Mouse (Mus musculus) myocyte (in vitro differentiated cells): Measurements from ENCODE around the gene Gprasp1. TPM values are rescaled to one million over a fixed set of nuclear protein-coding genes. Genes with fewer than 3 reads are reported as not detected.
"Not testable (repeated sequence)": the region's sequence is repeated elsewhere in the genome, so short reads cannot be mapped to it uniquely, and the experiment has no call there.

ENCODE experiments used
- H3K27me3 ChIP-seq: one replicate; pipeline ENCODE4 v1.6.1; 2011; ENCODE audit not compliant: control insufficient read depth, insufficient read depth, insufficient read length
- H3K36me3 ChIP-seq: one replicate; pipeline ENCODE4 v1.6.1; 2011; ENCODE audit not compliant: control insufficient read depth, insufficient read depth
- H3K4me2 ChIP-seq: one replicate; pipeline ENCODE4 v1.6.1; 2011; ENCODE audit warnings: low read depth, control low read depth
- H3K4me3 ChIP-seq: one replicate; pipeline ENCODE4 v1.5.1; 2011; ENCODE audit warnings: mild to moderate bottlenecking, control low read depth, moderate library complexity
- H3K79me2 ChIP-seq: one replicate; pipeline ENCODE4 v1.6.1; 2011; ENCODE audit not compliant: control insufficient read depth, insufficient read depth
- H3ac ChIP-seq: one replicate; pipeline ENCODE4 v1.6.1; 2011; ENCODE audit not compliant: control insufficient read depth, insufficient read length
- CEBPB ChIP-seq: IDR thresholded peaks from 2 replicates; pipeline ENCODE4 v1.6.1; 2011; ENCODE audit warnings: mild to moderate bottlenecking, moderate library complexity; ENCODE audit not compliant: poor library complexity, insufficient read depth, severe bottlenecking
- E2F4 ChIP-seq: IDR thresholded peaks from one replicate; pipeline ENCODE4 v1.6.1; 2011; ENCODE audit warnings: mild to moderate bottlenecking, control low read depth, moderate library complexity; ENCODE audit not compliant: insufficient read depth
- MAX ChIP-seq: IDR thresholded peaks from one replicate; pipeline ENCODE4 v1.6.1; 2011; ENCODE audit warnings: low read depth, mild to moderate bottlenecking, control low read depth
- MYOD1 ChIP-seq, 3 experiments: IDR thresholded peaks; one replicate each; pipeline ENCODE4 v1.6.1; 2011; ENCODE audit warnings: control low read depth in 2 of 3, low read depth in 2 of 3, mild to moderate bottlenecking in 2 of 3, moderate library complexity in 1 of 3; ENCODE audit not compliant: insufficient read length in 2 of 3, control insufficient read depth in 1 of 3
- MYOG ChIP-seq, 3 experiments: IDR thresholded peaks; one replicate each; pipeline ENCODE4 v1.6.1; 2011; ENCODE audit warnings: control low read depth in 2 of 3, low read depth in 2 of 3, mild to moderate bottlenecking in 2 of 3; ENCODE audit not compliant: insufficient read length in 2 of 3, control insufficient read depth in 1 of 3, insufficient read depth in 1 of 3
- POLR2A ChIP-seq: IDR thresholded peaks from one replicate; pipeline ENCODE4 v1.6.1; 2011; ENCODE audit warnings: low read depth, mild to moderate bottlenecking, control low read depth, moderate library complexity; ENCODE audit not compliant: insufficient read length
- POLR2AphosphoS2 ChIP-seq: IDR thresholded peaks from one replicate; pipeline ENCODE4 v1.6.1; 2011; ENCODE audit warnings: low read depth, control low read depth; ENCODE audit not compliant: insufficient read length
- REST ChIP-seq: IDR thresholded peaks from one replicate; pipeline ENCODE4 v1.6.1; 2011; ENCODE audit warnings: mild to moderate bottlenecking, control low read depth, moderate library complexity; ENCODE audit not compliant: insufficient read depth, insufficient read length
- SRF ChIP-seq: IDR thresholded peaks from one replicate; pipeline ENCODE4 v1.6.1; 2011; ENCODE audit warnings: low read depth; ENCODE audit not compliant: control insufficient read depth, insufficient read length
- TCF12 ChIP-seq: IDR thresholded peaks from one replicate; pipeline ENCODE4 v1.6.1; 2011; ENCODE audit warnings: mild to moderate bottlenecking, control low read depth; ENCODE audit not compliant: poor library complexity, insufficient read depth, severe bottlenecking
- TCF3 ChIP-seq: IDR thresholded peaks from one replicate; pipeline ENCODE4 v1.6.1; 2011; ENCODE audit warnings: low read depth, control low read depth; ENCODE audit not compliant: insufficient read length
- USF1 ChIP-seq: IDR thresholded peaks from one replicate; pipeline ENCODE4 v1.6.1; 2011; ENCODE audit warnings: low read depth, mild to moderate bottlenecking, control low read depth, moderate library complexity
- polyA plus RNA-seq: library from polyadenylated mRNA; unstranded; fragments of >200 nt; fragmentation: generic; extraction: Trizol; gene quantifications from one replicate; pipeline ENCODE4 v1.2.1, GENCODE M21; 2012; ENCODE audit warnings: missing spikeins

The Gprasp1 gene
- polyA plus RNA-seq, 1 experiment = 5.8 TPM

DNA sequence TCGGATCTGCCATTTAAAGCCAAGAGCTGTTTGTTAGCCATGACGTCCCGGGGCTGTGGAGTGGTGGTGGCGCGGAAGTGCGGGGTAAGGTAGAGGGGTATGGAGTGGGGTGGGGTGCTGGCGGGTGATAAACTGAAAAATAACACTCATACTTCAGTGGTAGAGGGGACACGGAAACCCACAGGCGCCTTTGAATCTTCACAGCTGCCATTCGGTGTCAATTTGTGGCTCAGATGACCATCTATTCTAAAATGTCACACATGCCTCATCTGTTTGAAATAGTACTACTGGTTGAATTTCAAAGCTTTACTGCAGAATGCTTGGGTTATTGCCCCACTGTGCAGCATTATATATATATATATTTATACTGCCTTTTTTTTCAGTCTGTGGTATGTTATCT is 17.4 kb upstream of the Gprasp1 start, which contains the start of gene Tmsb15a:
Tmsb15a (minus strand) TSS at position 101 of the 400 bp plus-strand sequence.
- H3K4me2 ChIP-seq = no peak within 1 kb of the TSS
- TF ChIP-seq USF1 (no peak), MYOG (IDR thresholded peaks at IDR 0.05; ENCODE audit: control insufficient read depth in 1 of 3, insufficient read depth in 1 of 3, insufficient read length in 2 of 3, low read depth in 2 of 3) (no peak), MAX (no peak), POLR2A (no peak), E2F4 (no peak), TCF3 (no peak), MYOD1 (IDR thresholded peaks at IDR 0.05; ENCODE audit: control insufficient read depth in 1 of 3, insufficient read length in 2 of 3, low read depth in 2 of 3) (no peak), CEBPB (no peak), POLR2AphosphoS2 (no peak), SRF (no peak), REST (no peak), TCF12 (no peak)
- H3K79me2 ChIP-seq = no peaks in the 10 kb centered on the region
- no peak within 1 kb of the TSS for H3ac ChIP-seq
- H3K36me3 ChIP-seq = no peaks in the 10 kb centered on the region
- H3K4me3 ChIP-seq = no peak within 1 kb of the TSS
- H3K27me3 ChIP-seq = no peaks in the 10 kb centered on the region

DNA sequence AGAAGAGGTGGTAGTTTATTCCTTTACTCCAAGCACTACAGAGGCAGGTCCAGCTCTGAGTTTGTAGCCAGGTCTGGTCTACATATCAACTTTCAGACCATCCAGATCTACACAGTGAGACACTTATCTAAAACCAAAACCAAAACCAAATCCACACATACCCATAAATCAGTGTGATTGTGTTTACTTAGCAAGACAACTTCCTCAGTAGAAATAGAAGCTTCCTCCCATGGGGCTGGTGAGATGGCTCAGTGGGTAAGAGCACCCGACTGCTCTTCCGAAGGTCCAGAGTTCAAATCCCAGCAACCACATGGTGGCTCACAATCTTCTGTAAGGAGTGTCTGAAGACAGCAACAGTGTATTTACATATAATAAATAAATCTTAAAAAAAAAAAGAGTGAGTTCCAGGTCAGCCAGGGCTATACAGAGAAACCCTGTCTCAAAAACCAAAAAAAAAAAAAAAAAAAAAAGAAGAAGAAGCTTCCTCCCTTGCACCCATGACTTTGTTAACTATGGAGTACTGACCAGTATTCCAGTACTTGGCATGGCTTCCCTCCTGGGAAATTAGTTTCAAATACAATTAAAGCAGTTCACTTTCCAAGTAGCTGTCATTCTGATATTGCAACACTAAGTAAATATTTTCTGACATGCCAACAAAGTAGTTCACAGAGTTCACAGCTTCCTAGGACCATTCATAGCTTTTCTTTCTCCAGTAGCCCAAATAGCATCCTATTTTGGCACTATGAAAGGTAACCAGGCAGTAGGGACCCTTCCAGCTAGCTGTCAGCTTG is 3.6 kb upstream of the Gprasp1 start:
- no peak for TF ChIP-seq CEBPB
- no peak for TF ChIP-seq MYOG (IDR thresholded peaks at IDR 0.05; ENCODE audit: control insufficient read depth in 1 of 3, insufficient read depth in 1 of 3, insufficient read length in 2 of 3, low read depth in 2 of 3)
- no peak for TF ChIP-seq MYOD1 (IDR thresholded peaks at IDR 0.05; ENCODE audit: control insufficient read depth in 1 of 3, insufficient read length in 2 of 3, low read depth in 2 of 3)
- TF ChIP-seq E2F4 = no peak
- TF ChIP-seq REST = no peak
- no peak for TF ChIP-seq SRF
- TF ChIP-seq TCF12 = no peak
- no peak for TF ChIP-seq POLR2AphosphoS2
- no peak for TF ChIP-seq TCF3
- Histone ChIP-seq H3K27me3 (no peaks in the 10 kb centered on the region), H3K36me3 (no peaks in the 10 kb centered on the region), H3K4me3 (no peak overlapping the region), H3K79me2 (peaks cover 12% of the 10 kb centered on the region), H3K4me2 (no peak overlapping the region), H3ac (no peak overlapping the region)

DNA sequence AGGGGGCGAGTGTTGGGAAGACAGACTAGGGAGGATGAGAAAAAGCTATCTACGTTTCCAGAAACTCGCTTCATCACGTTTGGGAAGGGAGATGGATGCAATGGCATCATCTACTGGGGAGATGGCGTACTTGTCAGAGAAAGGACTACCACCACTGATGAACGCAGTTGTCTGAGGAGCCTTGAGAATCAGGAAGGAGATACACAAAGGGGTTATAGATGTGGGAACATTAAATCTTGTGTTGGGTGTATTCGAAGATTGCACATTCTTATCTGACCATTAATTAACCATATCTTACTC is 473 bp downstream of the Gprasp1 start:
- peaks cover 15% of the 10 kb centered on the region for H3K79me2 ChIP-seq
- no peaks in the 10 kb centered on the region for H3K27me3 ChIP-seq
- no peak for TF ChIP-seq MAX
- TF ChIP-seq CEBPB = no peak
- no peak for TF ChIP-seq POLR2A
- no peak for TF ChIP-seq REST
- no peak for TF ChIP-seq POLR2AphosphoS2
- TF ChIP-seq USF1 = no peak
- no peak for TF ChIP-seq MYOG (IDR thresholded peaks at IDR 0.05; ENCODE audit: control insufficient read depth in 1 of 3, insufficient read depth in 1 of 3, insufficient read length in 2 of 3, low read depth in 2 of 3)
- TF ChIP-seq TCF3 = no peak
- no peak for TF ChIP-seq MYOD1 (IDR thresholded peaks at IDR 0.05; ENCODE audit: control insufficient read depth in 1 of 3, insufficient read length in 2 of 3, low read depth in 2 of 3)
- no peak for TF ChIP-seq TCF12
- TF ChIP-seq E2F4 = no peak
- no peak for TF ChIP-seq SRF
- no peaks in the 10 kb centered on the region for H3K36me3 ChIP-seq
- H3K4me3 ChIP-seq = peak overlapping the region; percentile 65
- H3K4me2 ChIP-seq = peak overlapping the region; percentile 82
- H3ac ChIP-seq = no peak overlapping the region

DNA sequence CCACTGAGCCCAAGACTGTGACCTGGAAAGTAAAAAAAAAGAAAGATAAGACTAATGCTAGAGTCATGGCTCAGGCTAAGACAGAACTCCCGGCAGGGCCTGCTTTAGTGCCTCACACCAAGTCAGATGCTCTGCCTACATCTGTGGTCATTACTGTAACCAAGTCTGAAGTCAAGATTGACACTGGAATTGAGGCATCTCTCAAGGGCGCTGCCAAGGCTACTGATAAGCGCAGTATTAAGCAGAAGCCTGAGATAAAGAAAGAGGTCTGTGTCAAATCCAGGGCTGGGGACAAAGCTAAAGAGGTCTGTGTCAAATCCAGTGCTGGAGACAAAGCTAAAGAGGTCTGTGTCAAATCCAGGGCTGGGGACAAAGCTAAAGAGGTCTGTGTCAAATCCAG is 2.8 kb downstream of the Gprasp1 start:
- peaks cover 15% of the 10 kb centered on the region for H3K79me2 ChIP-seq
- not testable (repeated sequence) for H3K4me2 ChIP-seq, H3K4me3 ChIP-seq, H3ac ChIP-seq, H3K27me3 ChIP-seq, H3K36me3 ChIP-seq

GRCm38 (mm10) chrX:135752832-135753231 is 10.3 kb downstream of the Gprasp1 start:
- no peak overlapping the region for H3K4me3 ChIP-seq
- peaks cover 5% of the 10 kb centered on the region for H3K36me3 ChIP-seq
- no peak overlapping the region for H3ac ChIP-seq
- no peak overlapping the region for H3K4me2 ChIP-seq
- TF ChIP-seq USF1 (no peak), POLR2A (no peak), POLR2AphosphoS2 (no peak), CEBPB (no peak), E2F4 (no peak), TCF12 (no peak), TCF3 (no peak), REST (no peak), MAX (no peak), MYOD1 (IDR thresholded peaks at IDR 0.05; ENCODE audit: control insufficient read depth in 1 of 3, insufficient read length in 2 of 3, low read depth in 2 of 3) (no peak), MYOG (IDR thresholded peaks at IDR 0.05; ENCODE audit: control insufficient read depth in 1 of 3, insufficient read depth in 1 of 3, insufficient read length in 2 of 3, low read depth in 2 of 3) (no peak), SRF (no peak)
- no peaks in the 10 kb centered on the region for H3K79me2 ChIP-seq
- H3K27me3 ChIP-seq = no peaks in the 10 kb centered on the region
